Mouse (Mus musculus): Measurements from ENCODE around the gene Msi2. TPM values are rescaled to one million over a fixed set of nuclear protein-coding genes. Genes with fewer than 3 reads are reported as not detected.
A peak's percentile ranks its signal among the peaks of the same experiment; 100 is the strongest.

Gene Msi2
- total RNA-seq, 2 experiments from 2014 or later = 156 to 165 TPM

GRCm38 (mm10) chr11:88687010-88687409, 31.3 kb downstream of the Msi2 start:
- no peak for DNase-seq
- intact Hi-C loops (cut with DNase I; ENCODE audit: low total_unique reads) = no loop called here

- intact Hi-C loops (cut with DNase I; ENCODE audit: low total_unique reads) = no loop called here
- no peak for DNase-seq
Measured at GRCm38 (mm10) chr11:88686061-88686460, 32.3 kb downstream of the Msi2 start.

- intact Hi-C loops (cut with DNase I; ENCODE audit: low total_unique reads) = no loop called here
- DNase-seq = no peak
Measured at GRCm38 (mm10) chr11:88683026-88683770, 35.1 kb downstream of the Msi2 start.

- intact Hi-C loops (cut with DNase I; ENCODE audit: low total_unique reads) = no loop called here
- DNase-seq = no peak
Measured at GRCm38 (mm10) chr11:88677350-88677749, 41.0 kb downstream of the Msi2 start.

GRCm38 (mm10) chr11:88676597-88676996, 41.7 kb downstream of the Msi2 start:
- intact Hi-C loops (cut with DNase I; ENCODE audit: low total_unique reads) = no loop called here
- DNase-seq = no peak

- intact Hi-C loops (cut with DNase I; ENCODE audit: low total_unique reads) = no loop called here
- DNase-seq = no peak
Measured at GRCm38 (mm10) chr11:88675526-88676353, 42.6 kb downstream of the Msi2 start.

- no peak for DNase-seq
- intact Hi-C loops (cut with DNase I; ENCODE audit: low total_unique reads) = no loop called here
Measured at GRCm38 (mm10) chr11:88674075-88674474, 44.2 kb downstream of the Msi2 start.

DNA sequence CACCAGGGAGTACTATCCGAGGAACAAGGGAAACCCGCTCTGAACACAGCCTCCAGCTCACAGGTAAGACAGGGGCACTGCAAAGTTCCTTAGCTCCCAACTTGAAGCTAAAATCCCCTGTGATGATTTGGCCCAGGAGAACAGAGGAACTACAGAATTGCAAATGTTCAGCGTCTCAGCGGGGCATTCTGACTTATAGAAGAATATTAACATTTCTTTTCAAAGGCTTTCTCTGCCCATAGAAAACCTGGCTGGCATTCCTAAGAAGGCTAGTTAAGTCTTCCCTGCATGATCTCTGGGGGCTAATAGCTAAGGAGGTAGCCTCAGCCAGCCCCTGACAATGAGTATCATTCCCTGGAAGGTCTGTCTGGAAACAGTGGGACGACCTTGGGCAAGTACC, 47.4 kb downstream of the Msi2 start:
- intact Hi-C loops (cut with DNase I; ENCODE audit: low total_unique reads) = no loop called here

DNA sequence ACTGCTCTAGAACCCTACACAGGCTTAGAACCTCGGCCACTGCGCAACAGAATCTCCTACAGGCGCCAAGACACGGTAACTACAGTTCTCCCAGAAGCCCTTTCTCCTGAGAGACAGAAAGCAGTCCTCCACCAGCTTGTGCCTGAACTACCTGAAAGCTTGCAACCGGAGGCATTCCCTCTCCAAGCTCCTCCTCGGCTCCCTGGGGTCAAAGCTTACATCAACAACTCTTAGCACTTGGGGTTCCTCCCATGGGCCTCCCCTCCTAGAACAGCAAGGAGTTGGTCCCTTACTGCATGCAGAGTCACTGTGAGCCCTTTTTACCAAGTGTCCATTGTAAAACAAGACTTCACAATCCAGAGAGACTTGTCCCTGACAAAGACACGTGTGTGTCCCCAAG, 49.2 kb downstream of the Msi2 start:
- no peak for DNase-seq
- intact Hi-C loops (cut with DNase I; ENCODE audit: low total_unique reads) = loop anchor here (5.0 kb wide), 1 partner anchor 33 kb away; no protein-coding TSS in a partner anchor

More for the DNA sequence above, 47.4 kb downstream of the Msi2 start:
- no peak for DNase-seq

GRCm38 (mm10) chr11:88668345-88668744, 50.0 kb downstream of the Msi2 start:
- DNase-seq = no peak
- intact Hi-C loops (cut with DNase I; ENCODE audit: low total_unique reads) = loop anchor here (5.0 kb wide), 1 partner anchor 34 kb away; no protein-coding TSS in a partner anchor

GRCm38 (mm10) chr11:88665799-88666198, 52.5 kb downstream of the Msi2 start:
- intact Hi-C loops (cut with DNase I; ENCODE audit: low total_unique reads) = loop anchor here (5.0 kb wide), 1 partner anchor 37 kb away; no protein-coding TSS in a partner anchor

DNA sequence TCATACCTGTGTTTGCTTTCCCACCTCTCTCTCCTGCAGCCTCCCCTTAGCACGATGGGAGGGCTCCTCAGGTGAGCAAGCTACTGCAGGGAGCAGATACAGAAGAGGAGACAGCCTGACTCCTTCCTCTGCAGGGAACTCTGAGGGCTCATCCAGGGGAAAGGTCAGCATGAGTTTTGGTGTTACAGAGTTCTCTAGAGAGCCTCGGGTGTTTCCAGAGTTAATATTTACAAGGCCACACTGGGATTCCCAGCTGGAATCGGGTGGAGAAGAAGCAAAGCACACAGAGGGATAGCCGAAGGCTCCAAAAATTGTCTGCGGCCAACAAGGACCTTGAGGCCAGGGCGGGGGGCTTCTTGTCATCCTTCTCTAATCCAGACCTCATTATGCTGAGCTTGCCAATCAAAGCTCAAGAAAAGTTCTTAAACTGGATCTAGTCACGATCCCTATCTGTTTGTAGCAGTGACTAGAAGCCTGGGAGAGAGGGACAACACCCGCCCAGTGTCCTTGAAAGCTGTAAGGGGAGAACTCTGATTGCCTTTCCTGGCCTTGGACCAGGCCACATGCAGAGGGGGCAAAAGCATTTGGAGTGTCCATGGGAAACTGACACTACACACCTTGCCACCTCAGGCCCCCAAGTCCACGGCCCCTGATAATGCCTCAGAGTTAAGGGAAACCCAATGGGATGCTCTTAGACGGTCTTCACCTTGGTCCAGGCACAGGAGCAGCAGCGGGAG, 56.7 kb downstream of the Msi2 start:
- intact Hi-C loops (cut with DNase I; ENCODE audit: low total_unique reads) = no loop called here
- no peak for DNase-seq

More at GRCm38 (mm10) chr11:88665799-88666198, 52.5 kb downstream of the Msi2 start:
- DNase-seq = no peak

- no peak for DNase-seq
- intact Hi-C loops (cut with DNase I; ENCODE audit: low total_unique reads) = no loop called here
Measured at GRCm38 (mm10) chr11:88660404-88660803, 57.9 kb downstream of the Msi2 start.

GRCm38 (mm10) chr11:88658926-88659325, 59.4 kb downstream of the Msi2 start:
- no peak for DNase-seq
- intact Hi-C loops (cut with DNase I; ENCODE audit: low total_unique reads) = no loop called here

DNA sequence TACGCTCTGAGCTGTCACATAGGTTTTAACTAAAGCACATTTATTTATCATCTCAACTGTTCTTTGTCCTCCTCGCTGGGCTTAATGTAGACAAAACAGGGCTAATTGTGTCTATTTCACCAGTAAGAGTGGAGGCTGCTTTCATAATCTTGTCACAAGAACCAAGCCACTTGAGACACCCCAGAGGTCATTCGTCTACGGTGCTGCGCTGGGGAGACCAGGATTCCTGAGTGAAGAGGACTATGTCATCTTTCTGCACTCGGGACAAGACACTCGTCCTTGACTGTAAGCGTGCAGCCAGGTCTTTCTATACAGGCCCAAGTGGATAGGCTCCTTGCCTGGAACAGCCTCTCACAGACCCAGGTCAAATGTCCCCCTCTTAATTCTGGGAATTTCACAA, 62.5 kb downstream of the Msi2 start:
- intact Hi-C loops (cut with DNase I; ENCODE audit: low total_unique reads) = no loop called here
- DNase-seq = no peak

GRCm38 (mm10) chr11:88655214-88655566, 63.1 kb downstream of the Msi2 start:
- intact Hi-C loops (cut with DNase I; ENCODE audit: low total_unique reads) = no loop called here

DNA sequence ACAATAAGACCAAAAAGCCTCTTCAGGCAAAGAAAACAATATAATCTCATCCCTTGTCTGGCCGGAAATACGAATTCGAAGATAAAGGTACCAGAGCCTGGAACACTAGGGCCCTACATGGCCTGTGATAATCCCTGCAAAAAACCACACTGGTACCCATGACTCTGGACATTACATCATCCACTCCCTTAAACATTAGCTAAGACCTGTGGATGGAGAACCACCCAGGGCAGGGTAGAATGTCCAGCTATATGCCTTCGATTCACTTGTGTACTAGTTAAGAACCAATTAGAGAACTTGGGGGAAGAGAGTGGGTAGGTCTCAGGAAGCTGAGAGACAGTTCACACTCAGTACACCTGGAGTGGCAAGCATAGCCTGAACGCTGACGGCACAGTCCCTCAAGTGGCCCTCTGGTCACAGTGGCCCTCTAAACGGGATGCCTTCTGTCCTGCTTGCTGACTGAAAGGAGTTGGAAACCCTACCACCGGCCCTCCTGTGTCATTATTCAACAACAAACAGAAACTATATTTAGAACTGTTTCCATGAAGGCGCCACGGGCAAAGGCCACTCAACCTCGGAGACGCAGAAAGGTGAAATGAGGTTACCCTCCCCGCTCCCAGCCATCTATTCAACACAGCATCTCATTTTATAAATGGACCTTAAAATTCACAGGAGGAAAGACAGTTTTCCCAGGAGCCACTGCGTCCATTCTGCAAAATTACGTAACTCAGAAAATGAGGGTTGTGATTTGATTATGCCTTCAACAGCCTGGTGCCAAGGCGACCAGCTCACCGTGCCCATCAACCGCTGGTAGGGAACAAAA, 63.7 kb downstream of the Msi2 start:
- no peak for DNase-seq
- intact Hi-C loops (cut with DNase I; ENCODE audit: low total_unique reads) = no loop called here

More at GRCm38 (mm10) chr11:88655214-88655566, 63.1 kb downstream of the Msi2 start:
- no peak for DNase-seq

GRCm38 (mm10) chr11:88650275-88650674, 68.0 kb downstream of the Msi2 start:
- DNase-seq = peak; percentile 47
- intact Hi-C loops (cut with DNase I; ENCODE audit: low total_unique reads) = no loop called here

GRCm38 (mm10) chr11:88649009-88649408, 69.3 kb downstream of the Msi2 start:
- DNase-seq = no peak
- intact Hi-C loops (cut with DNase I; ENCODE audit: low total_unique reads) = no loop called here

All from gastrocnemius, postnatal 14 days (tissue).